Mouse (Mus musculus): ENCODE results near the gene Mip.

GRCm38 (mm10) chr10:128243252-128243651 lies 17.6 kb downstream of the Mip start:
- TF ChIP-seq CTCF (IDR thresholded peaks at IDR 0.05; ENCODE audit: control insufficient read depth, insufficient read depth, insufficient read length) (no peak), USF1 (IDR thresholded peaks at IDR 0.05; ENCODE audit: low read depth) (no peak), MAX (IDR thresholded peaks at IDR 0.05) (no peak), MYOD1 (IDR thresholded peaks at IDR 0.05; ENCODE audit: control insufficient read depth, insufficient read length, low read depth) (no peak), FOSL1 (IDR thresholded peaks at IDR 0.05; ENCODE audit: insufficient read depth, low read length, poor library complexity, severe bottlenecking) (no peak)

Data from C2C12 (cell line).